Mouse (Mus musculus) cerebellum, postnatal 4 days (tissue): ENCODE data around the gene Enpep.

Source experiments
- DNase-seq, 2 experiments: peaks; one replicate each; pipeline ENCODE4 v3.0.0; 2022; ENCODE audit warnings: low spot score in 2 of 2, mixed read lengths in 1 of 2

Enpep gene

GRCm38 (mm10) chr3:129332586-129332985, at the start of gene Enpep:
Gene Enpep, minus strand, starts transcription at chr3:129332720.
- DNase-seq = peak in 1 of 2 experiments; percentile 16

GRCm38 (mm10) chr3:129379109-129379508, 46.6 kb upstream of the Enpep start:
- DNase-seq = no peak

- no peak for DNase-seq
These were observed 42.6 kb upstream of the Enpep start for GRCm38 (mm10) chr3:129375087-129375486.

DNA sequence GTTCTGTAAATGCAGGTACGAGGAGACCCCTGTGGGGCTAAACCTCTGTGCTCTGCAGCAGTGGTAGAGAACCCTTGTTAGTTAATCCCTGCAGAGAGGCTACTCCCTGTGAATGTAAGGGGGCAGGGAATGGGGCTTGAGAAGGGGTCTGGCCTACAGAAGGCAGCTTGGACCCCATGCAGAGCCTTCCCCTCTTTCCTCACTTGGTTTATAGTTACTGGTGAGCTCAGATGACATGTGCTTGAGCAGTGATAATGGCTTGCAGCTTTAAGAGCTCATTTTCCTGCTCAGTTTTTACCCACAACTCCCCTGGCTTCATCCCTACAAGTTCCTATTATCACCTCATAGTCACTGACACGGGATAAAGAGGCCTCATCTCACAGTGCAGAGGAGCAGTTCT, 40.6 kb upstream of the Enpep start:
- DNase-seq = no peak

DNA sequence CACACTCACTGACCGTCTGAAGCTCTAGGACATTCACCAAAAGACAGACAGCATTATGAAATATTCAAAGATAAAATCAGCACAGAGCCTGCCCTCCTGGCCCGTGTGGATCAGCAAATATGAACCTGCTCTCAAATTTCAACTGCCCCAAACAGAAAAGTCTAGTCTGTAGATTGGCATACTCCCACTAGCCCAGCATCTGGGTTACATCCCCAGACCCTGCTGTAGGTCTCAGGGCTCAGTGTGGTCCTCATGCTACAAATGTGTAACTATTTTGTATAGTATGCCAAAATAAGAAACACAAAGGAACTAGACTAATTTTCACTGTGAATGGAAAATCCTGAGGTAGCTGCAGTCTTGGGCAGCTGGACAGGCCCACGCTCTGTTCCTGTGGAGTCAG, 37.0 kb upstream of the Enpep start:
- DNase-seq = no peak

DNA sequence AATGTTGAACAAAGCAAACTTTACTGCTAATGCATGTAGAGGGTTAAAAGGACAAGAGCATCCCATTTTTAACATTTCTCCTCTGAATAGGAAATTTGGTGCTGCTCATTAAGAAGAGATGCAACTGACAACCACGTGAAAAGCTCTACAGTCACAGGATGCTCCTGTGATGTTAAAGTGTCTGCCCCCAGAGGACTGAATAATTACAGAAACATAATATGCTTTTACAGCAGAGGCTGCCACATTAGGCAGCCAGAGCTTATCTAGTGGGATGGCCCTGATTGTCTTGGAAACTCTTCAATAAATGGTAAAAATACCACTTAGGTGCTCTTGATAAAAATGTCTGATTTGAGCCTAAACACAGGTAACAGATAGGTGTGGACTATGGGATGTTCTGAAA, 33.4 kb upstream of the Enpep start:
- no peak for DNase-seq

DNA sequence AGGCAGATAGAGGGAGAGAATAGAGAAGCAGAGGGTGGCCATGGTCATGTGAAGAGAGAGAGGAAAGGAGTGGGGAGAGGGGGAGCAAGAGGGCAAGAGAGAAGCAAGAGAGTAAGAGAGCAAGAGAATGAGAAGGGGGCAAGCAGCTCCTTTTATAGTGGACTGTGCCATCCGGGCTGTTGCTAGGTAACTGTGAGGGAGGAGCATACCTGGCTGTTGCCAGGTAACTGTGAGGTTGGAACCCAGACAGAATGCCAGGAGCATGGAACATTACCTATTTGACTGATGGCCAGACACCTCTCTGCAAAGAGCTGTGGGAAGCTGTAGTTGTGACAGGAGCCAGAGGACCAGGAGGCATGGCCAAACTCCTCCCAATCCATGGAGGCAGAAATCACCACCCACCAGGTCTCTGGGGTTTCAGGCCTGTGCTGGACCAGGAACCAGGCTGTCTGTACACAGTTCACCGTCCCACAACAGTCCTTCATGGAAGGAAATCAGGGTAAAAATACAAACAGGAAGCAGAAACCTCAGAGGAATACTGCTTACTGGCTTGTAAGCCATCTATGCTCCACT, 32.4 kb upstream of the Enpep start:
- DNase-seq = no peak

GRCm38 (mm10) chr3:129363426-129363825, 30.9 kb upstream of the Enpep start:
- DNase-seq = no peak

DNA sequence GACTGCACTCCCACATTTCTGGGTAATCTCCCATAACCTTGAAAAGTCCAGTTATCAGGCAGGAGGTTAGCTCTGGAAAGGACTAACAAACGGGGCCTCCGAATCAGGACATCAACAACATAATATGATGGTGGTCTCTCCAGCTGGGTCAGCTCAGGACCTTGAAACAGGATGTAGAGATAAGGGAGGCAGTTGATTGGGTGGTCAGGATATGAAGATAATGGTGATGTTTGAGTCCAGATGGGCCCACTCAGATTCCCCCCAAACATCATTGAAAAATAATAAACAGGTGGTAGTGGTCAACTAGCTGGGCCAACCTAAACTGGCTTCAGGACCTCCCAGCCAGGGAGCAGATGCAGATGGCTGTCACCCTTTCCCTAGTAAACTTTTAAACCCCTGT, 25.6 kb upstream of the Enpep start:
- DNase-seq = no peak

GRCm38 (mm10) chr3:129353901-129354300, 21.4 kb upstream of the Enpep start:
- no peak for DNase-seq

DNA sequence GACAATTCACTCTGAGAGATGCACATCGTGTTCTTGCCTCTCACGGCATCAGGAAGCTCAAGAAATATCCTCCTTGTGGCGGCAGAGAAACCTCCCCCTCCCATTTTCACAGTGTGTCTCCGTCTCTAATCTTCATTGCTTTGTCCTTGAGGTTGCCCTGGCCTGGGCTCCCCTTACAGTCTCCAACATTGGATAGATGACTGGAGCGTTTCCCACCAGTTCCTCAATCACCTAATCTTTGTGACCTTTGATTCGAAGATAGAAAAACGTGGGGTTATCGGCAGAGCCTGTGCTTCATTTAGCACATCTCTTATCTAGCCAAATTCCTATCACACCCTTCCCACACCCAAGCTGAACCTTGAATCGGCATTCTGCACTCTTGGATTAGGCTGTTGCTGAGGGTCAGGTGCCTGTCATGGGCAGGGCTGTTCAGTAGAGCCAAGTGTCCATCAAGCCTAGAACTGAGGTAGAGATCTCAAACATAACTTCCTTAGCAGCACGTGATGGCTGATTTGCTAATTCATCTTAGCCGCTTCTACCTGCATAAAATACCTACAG, 18.9 kb upstream of the Enpep start:
- DNase-seq = no peak

- no peak for DNase-seq
These were observed 14.8 kb upstream of the Enpep start for GRCm38 (mm10) chr3:129347277-129347676.

- no peak for DNase-seq
These were observed 10.2 kb upstream of the Enpep start for GRCm38 (mm10) chr3:129342767-129343166.

DNA sequence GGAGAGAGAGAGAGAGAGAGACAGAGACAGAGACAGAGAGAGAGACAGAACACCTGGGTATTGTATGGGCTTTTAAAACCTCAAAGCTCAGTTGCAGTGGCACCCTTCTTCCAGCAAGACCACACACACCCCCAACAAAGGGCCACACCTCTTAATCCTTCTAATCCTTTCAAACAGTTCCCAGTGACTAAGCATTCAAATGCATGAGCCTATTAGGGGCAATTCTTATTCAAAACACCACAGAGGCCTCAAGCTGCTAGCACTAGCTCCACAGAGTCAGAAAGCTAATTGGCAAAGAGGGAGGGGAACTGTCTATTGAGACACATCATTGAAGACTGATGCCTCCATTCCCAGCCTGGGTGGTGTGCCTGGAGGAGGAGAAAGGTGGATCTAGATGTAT, 8.5 kb upstream of the Enpep start:
- no peak for DNase-seq

DNA sequence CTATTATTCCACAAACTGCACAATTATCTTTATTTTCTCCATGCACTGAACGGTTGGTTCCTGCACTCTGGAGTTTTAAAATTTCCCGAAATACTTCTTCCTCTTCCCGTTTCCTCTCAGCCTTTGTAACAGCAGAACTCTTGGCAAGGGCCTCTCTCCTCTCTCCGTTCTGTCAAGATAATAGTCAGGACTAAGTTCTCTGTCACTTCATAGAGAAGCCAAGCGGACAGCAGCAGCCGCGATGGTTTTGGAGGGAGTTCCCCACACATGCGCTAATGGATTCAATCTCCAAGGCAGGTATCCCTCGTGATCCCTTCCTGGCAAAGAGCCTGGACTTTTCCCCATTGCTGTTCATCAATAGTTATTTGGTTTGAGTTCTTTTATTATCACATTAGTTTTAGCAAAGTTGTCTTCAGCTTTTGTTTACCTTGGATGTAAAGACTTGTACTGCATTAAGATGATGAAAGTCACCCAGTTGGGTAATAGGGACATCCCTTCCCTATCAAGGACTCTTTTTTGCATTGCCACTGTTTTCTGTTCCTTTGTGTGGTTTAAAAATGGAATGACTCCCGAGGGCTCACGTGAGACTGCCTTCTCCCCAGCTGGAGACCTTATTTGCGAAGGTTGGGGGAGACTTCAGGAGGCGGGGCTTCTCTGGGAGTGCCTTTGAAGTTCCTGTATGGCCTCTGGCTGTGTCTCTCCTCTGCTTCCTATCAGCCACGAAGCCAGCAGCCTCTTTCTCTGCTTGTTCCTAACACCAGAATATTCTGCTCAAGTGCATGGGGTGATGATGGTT, 6.0 kb upstream of the Enpep start:
- no peak for DNase-seq

DNA sequence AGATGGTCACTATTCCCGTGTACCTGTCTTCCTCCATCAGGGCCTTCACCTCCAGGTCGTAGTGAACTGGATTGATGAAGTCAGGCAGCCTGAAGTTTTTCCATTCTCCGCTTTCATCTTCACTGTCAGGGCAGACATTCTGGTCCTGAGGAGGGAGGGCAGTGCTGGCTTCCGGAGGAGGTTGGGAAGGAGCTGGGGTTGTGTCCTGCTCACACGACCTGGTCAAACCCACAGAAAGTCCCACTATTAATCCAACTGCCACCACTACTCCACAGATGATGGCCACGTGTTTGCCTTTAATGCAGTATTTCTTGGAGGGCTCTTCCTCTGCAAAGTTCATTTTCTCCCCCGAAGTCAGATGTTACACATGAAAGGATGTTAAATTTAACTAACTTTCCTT, 378 bp downstream of the Enpep start:
- no peak for DNase-seq

- no peak for DNase-seq
These were observed 1.1 kb downstream of the Enpep start for GRCm38 (mm10) chr3:129331427-129331826.

DNA sequence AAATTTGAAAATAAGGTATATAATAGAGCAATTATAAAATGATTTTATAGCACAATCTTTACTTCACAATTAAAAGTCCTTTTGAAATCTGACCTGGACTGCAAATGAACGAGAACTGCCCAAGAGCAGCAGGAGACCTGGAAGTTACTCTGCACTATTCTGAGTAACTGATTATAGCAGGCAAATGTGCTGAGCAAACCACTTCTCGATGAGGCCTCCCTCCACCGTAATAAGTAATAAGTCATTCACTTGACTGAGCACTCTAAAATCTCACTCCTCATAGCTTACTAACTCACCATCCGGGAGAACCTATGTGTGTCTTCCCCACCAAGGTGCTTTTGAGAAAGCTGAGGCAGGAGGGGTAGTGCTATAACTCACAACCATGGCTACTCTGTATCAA, 4.5 kb downstream of the Enpep start:
- DNase-seq = no peak

- no peak for DNase-seq
These were observed 10.9 kb downstream of the Enpep start for GRCm38 (mm10) chr3:129321585-129321984.

- DNase-seq = no peak
These were observed 15.3 kb downstream of the Enpep start for GRCm38 (mm10) chr3:129317032-129317729.

GRCm38 (mm10) chr3:129313671-129314415, 18.7 kb downstream of the Enpep start:
- peak in 1 of 2 experiments; percentile 7 for DNase-seq

GRCm38 (mm10) chr3:129313221-129313620, 19.3 kb downstream of the Enpep start:
- no peak for DNase-seq
